Mouse (Mus musculus) hindbrain, embryonic 12.5 days (tissue): Measurements from ENCODE around the gene Tmc3. TPM values are rescaled to one million over a fixed set of nuclear protein-coding genes. Genes with fewer than 3 reads are reported as not detected.

ENCODE experiments used
- ATAC-seq: fragments of 200-750 bp; cut with Nextera tagmentation; 2 replicates; pipeline ENCODE4 v1.8.0; 2017; ENCODE audit warnings: moderate TSS enrichment; ENCODE audit not compliant: low FRiP score
- H3K27ac ChIP-seq: fragments of 300-500 bp; sonication (generic); 2 replicates; pipeline ENCODE4 v1.5.1; 2016; ENCODE audit warnings: mild to moderate bottlenecking
- H3K27me3 ChIP-seq: fragments of 300-500 bp; sonication (generic); 2 replicates; pipeline ENCODE4 v1.6.1; 2016; ENCODE audit warnings: mild to moderate bottlenecking
- H3K36me3 ChIP-seq: fragments of 300-500 bp; sonication (generic); 2 replicates; pipeline ENCODE4 v1.6.1; 2016; ENCODE audit warnings: mild to moderate bottlenecking
- H3K4me1 ChIP-seq: fragments of 300-500 bp; sonication (generic); 2 replicates; pipeline ENCODE4 v1.6.1; 2016
- H3K4me2 ChIP-seq: fragments of 300-500 bp; sonication (generic); replicated peaks from 2 replicates; pipeline ENCODE4 v1.6.1; 2016; ENCODE audit warnings: mild to moderate bottlenecking
- H3K4me3 ChIP-seq: fragments of 300-500 bp; sonication (generic); 2 replicates; pipeline ENCODE4 v1.5.1; 2016; ENCODE audit warnings: mild to moderate bottlenecking
- H3K9ac ChIP-seq: fragments of 300-500 bp; sonication (generic); 2 replicates; pipeline ENCODE4 v1.6.1; 2016; ENCODE audit warnings: mild to moderate bottlenecking, moderate library complexity
- H3K9me3 ChIP-seq: fragments of 300-500 bp; sonication (generic); replicated peaks from 2 replicates; pipeline ENCODE4 v1.6.1; 2016; ENCODE audit warnings: mild to moderate bottlenecking
- WGBS: fragments of 180-500 bp; shearing (Covaris S2); methylation state at CpG from one replicate; pipeline ENCODE4 v1.1.7; 2016; 5-methylcytosine and 5-hydroxymethylcytosine counted together
- polyA plus RNA-seq: library from polyadenylated mRNA; unstranded; fragments of >200 nt; fragmentation: Nextera tagmentation; extraction: Ambion mirVana; gene quantifications from 2 replicates; pipeline ENCODE4 v1.2.1, GENCODE M21; 2016

Tmc3 gene
- polyA plus RNA-seq, 1 experiment from 2014 or later = 0.26 TPM

DNA sequence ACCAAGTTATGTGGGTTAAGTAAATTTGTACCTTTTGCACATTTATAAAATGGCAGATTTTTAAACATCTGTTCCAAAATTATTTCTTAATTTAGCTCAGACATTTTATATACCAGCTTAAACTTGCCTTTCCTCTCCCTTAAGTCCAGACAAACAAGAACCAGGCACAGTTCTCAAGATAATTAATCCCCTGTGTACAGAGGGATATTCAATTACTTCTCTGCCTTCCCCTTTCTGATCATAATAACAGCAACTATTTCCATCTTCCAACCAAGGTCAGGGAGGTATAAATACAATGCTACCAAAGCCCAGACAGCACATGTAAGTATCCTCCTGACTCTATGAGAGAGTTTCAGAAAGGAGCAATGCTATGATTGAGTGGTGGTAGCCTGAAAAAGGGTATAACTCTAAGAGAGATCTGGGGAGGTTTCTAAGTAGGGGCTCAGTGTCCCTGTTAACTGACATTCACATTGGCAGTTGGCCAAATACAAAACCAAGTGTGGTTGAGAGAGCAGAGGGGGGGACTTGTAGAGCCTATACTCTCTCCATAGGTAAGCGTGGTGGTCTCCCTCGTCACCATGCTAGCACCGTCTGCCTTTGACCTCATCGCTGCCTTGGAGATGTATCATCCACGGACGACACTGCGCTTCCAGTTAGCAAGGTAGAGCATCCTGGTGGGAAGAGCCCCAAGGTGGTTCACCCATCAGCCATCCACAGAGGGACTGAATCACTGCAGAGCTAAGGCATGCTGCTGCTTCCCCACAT lies 19.6 kb downstream of the Tmc3 start:
- Histone ChIP-seq H3K27me3 (no peaks in the 10 kb centered on the region), H3K27ac (no peak overlapping the region), H3K9ac (no peak overlapping the region), H3K4me2 (no peak overlapping the region), H3K4me3 (no peak overlapping the region), H3K9me3 (no peaks in the 10 kb centered on the region), H3K4me1 (0 out of 2 replicates have a peak, but pooled peaks cover 3% of the 10 kb centered on the region), H3K36me3 (no peaks in the 10 kb centered on the region)
- 92% methylated on average over 7 of the region's 7 CpGs for WGBS
- ATAC-seq = no peak

DNA sequence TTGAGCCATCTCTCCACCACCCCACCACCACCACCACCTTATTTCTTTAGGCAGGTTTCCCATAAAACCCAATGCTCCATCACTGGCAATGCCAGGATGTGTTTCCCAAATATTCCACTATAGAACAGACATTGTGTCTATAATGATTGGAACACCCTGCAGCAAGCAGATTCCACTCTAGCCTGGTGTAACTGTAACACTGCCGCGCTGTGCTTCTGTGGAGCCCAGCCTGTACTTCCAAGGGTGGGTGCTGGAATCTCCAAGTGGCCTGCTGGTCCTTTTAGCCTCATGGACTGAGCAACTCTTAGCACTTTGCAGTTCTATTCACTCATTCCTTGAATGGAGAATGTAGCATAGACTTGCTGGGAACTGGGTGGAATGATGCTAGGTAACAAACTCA lies 22.1 kb downstream of the Tmc3 start:
- WGBS = 93% methylated on average over 2 of the region's 2 CpGs
- H3K4me2 ChIP-seq = no peak overlapping the region
- 0 out of 2 replicates have a peak, but pooled peaks cover 3% of the 10 kb centered on the region for H3K4me1 ChIP-seq
- H3K36me3 ChIP-seq = no peaks in the 10 kb centered on the region
- no peaks in the 10 kb centered on the region for H3K27me3 ChIP-seq
- ATAC-seq = no peak
- no peak overlapping the region for H3K9ac ChIP-seq
- H3K9me3 ChIP-seq = no peaks in the 10 kb centered on the region
- H3K4me3 ChIP-seq = no peak overlapping the region
- no peak overlapping the region for H3K27ac ChIP-seq

- no peak overlapping the region for H3K27ac ChIP-seq
- no peaks in the 10 kb centered on the region for H3K27me3 ChIP-seq
- no peaks in the 10 kb centered on the region for H3K4me1 ChIP-seq
- no peaks in the 10 kb centered on the region for H3K9me3 ChIP-seq
- no peak for ATAC-seq
- no peak overlapping the region for H3K4me2 ChIP-seq
- H3K36me3 ChIP-seq = no peaks in the 10 kb centered on the region
- WGBS = 97% methylated on average over 4 of the region's 4 CpGs
- no peak overlapping the region for H3K9ac ChIP-seq
- H3K4me3 ChIP-seq = no peak overlapping the region
Observed at GRCm38 (mm10) chr7:83609891-83610290, 25.2 kb downstream of the Tmc3 start.

- Histone ChIP-seq H3K27me3 (no peaks in the 10 kb centered on the region), H3K4me2 (no peak overlapping the region), H3K9ac (no peak overlapping the region), H3K36me3 (no peaks in the 10 kb centered on the region), H3K9me3 (no peaks in the 10 kb centered on the region), H3K4me1 (no peaks in the 10 kb centered on the region), H3K27ac (no peak overlapping the region), H3K4me3 (no peak overlapping the region)
- ATAC-seq = no peak
- 94% methylated on average over 1 of the region's 1 CpGs for WGBS
Observed at GRCm38 (mm10) chr7:83611886-83612285, 27.2 kb downstream of the Tmc3 start.

GRCm38 (mm10) chr7:83615272-83615671 lies 30.5 kb downstream of the Tmc3 start:
- H3K4me3 ChIP-seq = no peak overlapping the region
- no peak for ATAC-seq
- no peaks in the 10 kb centered on the region for H3K36me3 ChIP-seq
- no peaks in the 10 kb centered on the region for H3K4me1 ChIP-seq
- 97% methylated on average over 3 of the region's 3 CpGs for WGBS
- H3K9ac ChIP-seq = no peak overlapping the region
- no peaks in the 10 kb centered on the region for H3K27me3 ChIP-seq
- H3K9me3 ChIP-seq = no peaks in the 10 kb centered on the region
- no peak overlapping the region for H3K4me2 ChIP-seq
- no peak overlapping the region for H3K27ac ChIP-seq

DNA sequence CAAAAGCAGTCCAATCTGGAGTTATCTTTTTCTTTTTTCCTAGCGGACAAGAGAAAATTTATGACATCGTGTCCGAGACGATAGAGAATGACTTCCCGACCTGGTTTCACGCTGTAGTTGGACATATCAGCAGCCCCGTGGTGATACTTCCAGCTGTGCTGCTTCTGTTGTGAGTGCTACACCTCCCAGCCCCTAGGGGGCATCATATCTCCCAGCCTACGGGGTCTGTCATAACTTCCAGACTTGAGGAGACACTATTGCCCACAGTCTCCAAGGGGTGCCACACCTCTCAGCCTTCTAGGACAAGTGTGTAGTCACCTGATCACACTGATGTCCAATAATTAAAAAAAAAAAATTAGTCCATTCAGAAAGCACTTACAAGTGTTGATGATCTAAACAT lies 31.1 kb downstream of the Tmc3 start:
- Histone ChIP-seq H3K4me2 (no peak overlapping the region), H3K27me3 (no peaks in the 10 kb centered on the region), H3K9ac (no peak overlapping the region), H3K4me1 (no peaks in the 10 kb centered on the region), H3K9me3 (no peaks in the 10 kb centered on the region), H3K27ac (no peak overlapping the region), H3K36me3 (no peaks in the 10 kb centered on the region), H3K4me3 (no peak overlapping the region)
- ATAC-seq = no peak
- WGBS = 85% methylated on average over 8 of the region's 8 CpGs

DNA sequence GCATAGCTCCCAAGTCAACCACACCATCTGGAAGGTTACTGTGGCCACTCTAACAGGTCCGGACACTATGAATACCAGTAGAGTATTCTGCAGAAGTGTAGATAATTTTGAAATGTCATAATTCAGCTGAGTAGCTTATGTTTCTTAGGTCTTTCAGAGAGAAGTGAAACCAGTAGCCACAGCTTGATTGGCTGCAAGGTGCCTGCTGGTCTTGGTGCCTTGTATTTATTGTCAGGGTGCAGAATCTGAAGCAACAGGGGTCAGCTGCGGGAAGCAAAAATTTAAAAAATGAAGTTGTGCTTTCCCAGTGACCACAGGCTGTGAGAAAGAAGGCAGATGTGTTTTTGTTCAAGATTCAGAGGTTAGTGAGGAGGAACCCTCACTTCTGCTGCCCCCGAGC lies 31.5 kb downstream of the Tmc3 start:
- H3K4me2 ChIP-seq = no peak overlapping the region
- H3K9ac ChIP-seq = no peak overlapping the region
- no peak overlapping the region for H3K27ac ChIP-seq
- WGBS = 94% methylated on average over 3 of the region's 3 CpGs
- ATAC-seq = no peak
- no peaks in the 10 kb centered on the region for H3K4me1 ChIP-seq
- H3K4me3 ChIP-seq = no peak overlapping the region
- H3K27me3 ChIP-seq = no peaks in the 10 kb centered on the region
- H3K36me3 ChIP-seq = no peaks in the 10 kb centered on the region
- no peaks in the 10 kb centered on the region for H3K9me3 ChIP-seq

GRCm38 (mm10) chr7:83618709-83619108 lies 34.0 kb downstream of the Tmc3 start:
- Histone ChIP-seq H3K4me2 (no peak overlapping the region), H3K4me3 (no peak overlapping the region), H3K4me1 (no peaks in the 10 kb centered on the region), H3K27ac (no peak overlapping the region), H3K9ac (no peak overlapping the region), H3K9me3 (no peaks in the 10 kb centered on the region), H3K36me3 (no peaks in the 10 kb centered on the region), H3K27me3 (no peaks in the 10 kb centered on the region)
- 96% methylated on average over 1 of the region's 1 CpGs for WGBS
- no peak for ATAC-seq

- Histone ChIP-seq H3K36me3 (no peaks in the 10 kb centered on the region), H3K4me1 (no peaks in the 10 kb centered on the region), H3K27me3 (no peaks in the 10 kb centered on the region), H3K9me3 (no peaks in the 10 kb centered on the region), H3K27ac (no peak overlapping the region), H3K4me3 (no peak overlapping the region), H3K4me2 (no peak overlapping the region), H3K9ac (no peak overlapping the region)
- ATAC-seq = no peak
- 92% methylated on average over 6 of the region's 6 CpGs for WGBS
Observed at GRCm38 (mm10) chr7:83622582-83622981, 37.9 kb downstream of the Tmc3 start.

GRCm38 (mm10) chr7:83624065-83624464 lies 39.3 kb downstream of the Tmc3 start:
- WGBS = 79% methylated on average over 1 of the region's 1 CpGs
- no peak for ATAC-seq

DNA sequence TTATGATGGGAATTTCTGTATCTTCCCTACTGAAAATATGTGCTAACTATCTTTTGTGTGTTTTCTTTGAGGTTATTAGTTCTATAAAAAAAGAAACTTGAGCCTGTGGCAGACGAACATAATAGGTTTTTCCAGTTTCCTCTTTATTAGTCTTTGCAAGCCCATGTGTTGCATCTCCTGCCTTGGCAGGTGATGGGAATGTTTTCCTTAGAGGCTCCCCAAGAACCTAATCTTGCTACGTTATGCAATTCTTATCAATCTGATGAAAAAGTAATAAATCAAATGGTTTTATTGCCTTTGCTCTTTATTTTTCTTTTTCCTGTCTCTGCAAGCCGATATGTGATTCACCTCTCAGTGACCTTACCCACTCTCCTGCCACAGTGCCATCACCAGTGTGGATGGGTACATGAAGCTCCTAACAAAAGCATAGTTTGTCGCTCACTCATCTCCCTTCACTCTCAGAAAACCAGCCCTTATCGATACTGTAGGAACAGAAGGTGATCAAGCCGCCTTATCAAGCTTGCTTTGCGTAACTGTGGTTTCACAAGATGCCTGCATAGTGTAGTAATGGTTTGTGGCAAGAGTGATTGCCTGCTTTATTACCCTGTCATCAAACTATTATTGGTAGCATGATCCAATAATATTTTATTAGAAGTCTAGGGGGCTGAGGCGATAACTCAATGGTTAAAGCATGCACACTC lies 42.0 kb downstream of the Tmc3 start:
- WGBS = 88% methylated on average over 8 of the region's 8 CpGs
- Histone ChIP-seq H3K36me3 (no peaks in the 10 kb centered on the region), H3K9me3 (no peaks in the 10 kb centered on the region), H3K4me2 (no peak overlapping the region), H3K27ac (no peak overlapping the region), H3K4me1 (peaks cover 7% of the 10 kb centered on the region), H3K4me3 (no peak overlapping the region), H3K9ac (no peak overlapping the region), H3K27me3 (no peaks in the 10 kb centered on the region)
- ATAC-seq = no peak

More at GRCm38 (mm10) chr7:83624065-83624464, 39.3 kb downstream of the Tmc3 start:
- Histone ChIP-seq H3K27me3 (no peaks in the 10 kb centered on the region), H3K9me3 (no peaks in the 10 kb centered on the region), H3K4me3 (no peak overlapping the region), H3K4me1 (no peaks in the 10 kb centered on the region), H3K36me3 (no peaks in the 10 kb centered on the region), H3K27ac (no peak overlapping the region), H3K9ac (no peak overlapping the region), H3K4me2 (no peak overlapping the region)

DNA sequence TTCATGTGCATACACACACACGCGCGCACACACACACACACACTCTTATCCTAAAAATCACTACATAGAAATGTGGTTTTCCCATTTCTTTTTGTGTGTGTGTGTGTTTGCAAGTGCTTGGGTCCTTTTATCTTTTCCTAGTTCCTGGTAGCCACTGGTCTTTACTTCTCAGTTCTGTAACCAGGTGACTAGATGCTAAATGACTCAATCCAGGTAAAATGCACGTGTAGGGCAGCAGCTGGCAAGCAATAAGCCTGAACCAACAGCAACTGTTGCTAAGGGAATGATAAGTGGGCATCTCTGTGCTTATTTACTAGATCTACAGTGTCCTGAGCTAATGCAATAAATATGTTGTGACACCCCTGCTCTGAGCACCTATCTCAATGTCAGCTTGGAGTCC lies 42.6 kb downstream of the Tmc3 start:
- ATAC-seq = no peak
- 90% methylated on average over 4 of the region's 4 CpGs for WGBS

More for the DNA sequence above, 42.6 kb downstream of the Tmc3 start:
- H3K9me3 ChIP-seq = no peaks in the 10 kb centered on the region
- H3K9ac ChIP-seq = no peak overlapping the region
- no peak overlapping the region for H3K4me2 ChIP-seq
- H3K4me3 ChIP-seq = no peak overlapping the region
- H3K4me1 ChIP-seq = peaks cover 7% of the 10 kb centered on the region
- H3K36me3 ChIP-seq = no peaks in the 10 kb centered on the region
- H3K27ac ChIP-seq = no peak overlapping the region
- no peaks in the 10 kb centered on the region for H3K27me3 ChIP-seq
